Mouse (Mus musculus): ENCODE measurements around the gene Chrne. TPM values are rescaled to one million over a fixed set of nuclear protein-coding genes. Genes with fewer than 3 reads are reported as not detected.
A peak's percentile ranks its signal among the peaks of the same experiment; 100 is the strongest.

The Chrne gene
- polyA plus RNA-seq (2014; fragmentation: Nextera tagmentation; extraction: Ambion mirVana) = 0.51 and 0.58 TPM in 2 replicates

- ATAC-seq (ENCODE audit: low read depth) = no peak
- 40% methylated on average over 1 of the region's 1 CpGs for WGBS
Observed at GRCm38 (mm10) chr11:70619101-70619500, at the start of gene Chrne. Chrne (minus strand) TSS chr11:70619216.

GRCm38 (mm10) chr11:70668335-70668770, 49.3 kb upstream of the Chrne start:
- Histone ChIP-seq H3K4me2 (ENCODE audit: low read depth, low read length) (peak overlapping the region; percentile 70), H3K4me3 (ENCODE audit: low read depth, low read length) (peak overlapping the region; percentile 62), H3K27ac (replicated peaks; ENCODE audit: low read depth, low read length) (peak overlapping the region; percentile 77), H3K27me3 (replicated peaks; ENCODE audit: control insufficient read depth, insufficient read depth, low read length) (no peaks in the 10 kb centered on the region), H3K9me3 (ENCODE audit: control insufficient read depth, low read length) (no peaks in the 10 kb centered on the region), H3K4me1 (ENCODE audit: control insufficient read depth, insufficient read depth, low read length) (peaks cover 10% of the 10 kb centered on the region), H3K36me3 (ENCODE audit: control insufficient read depth, insufficient read depth, low read length) (peaks cover 32% of the 10 kb centered on the region), H3K9ac (ENCODE audit: low read depth, low read length) (peak overlapping the region; percentile 65)
- no peak for DNase-seq (ENCODE audit: low spot score)
- peak; percentile 59 for ATAC-seq (ENCODE audit: low read depth)
- 1% methylated on average over 15 of the region's 15 CpGs for WGBS

More at GRCm38 (mm10) chr11:70619101-70619500, at the start of gene Chrne:
- Histone ChIP-seq H3K4me1 (ENCODE audit: control insufficient read depth, insufficient read depth, low read length) (peaks cover 12% of the 10 kb centered on the region), H3K9ac (ENCODE audit: low read depth, low read length) (no peak within 1 kb of the TSS), H3K4me3 (ENCODE audit: low read depth, low read length) (no peak within 1 kb of the TSS), H3K9me3 (ENCODE audit: control insufficient read depth, low read length) (no peaks in the 10 kb centered on the region), H3K27ac (replicated peaks; ENCODE audit: low read depth, low read length) (no peak within 1 kb of the TSS), H3K27me3 (replicated peaks; ENCODE audit: control insufficient read depth, insufficient read depth, low read length) (no peaks in the 10 kb centered on the region), H3K36me3 (ENCODE audit: control insufficient read depth, insufficient read depth, low read length) (no peaks in the 10 kb centered on the region), H3K4me2 (ENCODE audit: low read depth, low read length) (no peak within 1 kb of the TSS)
- DNase-seq (ENCODE audit: low spot score) = no peak

- Histone ChIP-seq H3K27ac (replicated peaks; ENCODE audit: low read depth, low read length) (peak overlapping the region; percentile 77), H3K4me1 (ENCODE audit: control insufficient read depth, insufficient read depth, low read length) (peaks cover 10% of the 10 kb centered on the region), H3K36me3 (ENCODE audit: control insufficient read depth, insufficient read depth, low read length) (peaks cover 40% of the 10 kb centered on the region), H3K4me2 (ENCODE audit: low read depth, low read length) (peak overlapping the region; percentile 70), H3K9ac (ENCODE audit: low read depth, low read length) (peak overlapping the region; percentile 65), H3K9me3 (ENCODE audit: control insufficient read depth, low read length) (no peaks in the 10 kb centered on the region), H3K27me3 (replicated peaks; ENCODE audit: control insufficient read depth, insufficient read depth, low read length) (no peaks in the 10 kb centered on the region), H3K4me3 (ENCODE audit: low read depth, low read length) (peak overlapping the region; percentile 62)
- DNase-seq (ENCODE audit: low spot score) (no peak), ATAC-seq (ENCODE audit: low read depth) (no peak)
- 48% methylated on average over 14 of the region's 14 CpGs for WGBS
Observed at GRCm38 (mm10) chr11:70667271-70668150, 48.5 kb upstream of the Chrne start.

DNA sequence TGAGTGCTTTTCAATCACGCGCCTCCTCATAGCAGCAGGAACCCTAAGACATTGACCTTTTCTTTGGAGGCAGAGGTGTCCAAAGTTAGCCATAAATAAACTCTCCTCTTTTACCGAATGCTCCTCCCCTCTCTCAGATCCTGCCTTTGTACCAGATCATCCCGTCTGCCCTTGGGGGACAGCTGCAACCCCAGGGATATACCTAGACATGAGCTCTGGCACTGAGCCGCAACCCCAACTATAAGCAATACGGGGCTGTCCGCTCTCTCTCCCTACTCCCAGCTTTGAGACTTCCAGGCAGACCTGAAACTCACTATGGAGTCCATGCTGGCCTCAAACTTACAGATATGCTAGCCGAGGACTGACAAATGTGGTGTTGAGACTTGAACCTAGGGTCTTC, 47.7 kb upstream of the Chrne start:
- Histone ChIP-seq H3K4me2 (ENCODE audit: low read depth, low read length) (no peak overlapping the region), H3K27ac (replicated peaks; ENCODE audit: low read depth, low read length) (no peak overlapping the region), H3K4me1 (ENCODE audit: control insufficient read depth, insufficient read depth, low read length) (peaks cover 10% of the 10 kb centered on the region), H3K27me3 (replicated peaks; ENCODE audit: control insufficient read depth, insufficient read depth, low read length) (no peaks in the 10 kb centered on the region), H3K36me3 (ENCODE audit: control insufficient read depth, insufficient read depth, low read length) (peaks cover 48% of the 10 kb centered on the region), H3K4me3 (ENCODE audit: low read depth, low read length) (no peak overlapping the region), H3K9me3 (ENCODE audit: control insufficient read depth, low read length) (no peaks in the 10 kb centered on the region), H3K9ac (ENCODE audit: low read depth, low read length) (no peak overlapping the region)
- ATAC-seq (ENCODE audit: low read depth) (no peak), DNase-seq (ENCODE audit: low spot score) (no peak)
- WGBS = 95% methylated on average over 8 of the region's 8 CpGs

- Histone ChIP-seq H3K4me1 (ENCODE audit: control insufficient read depth, insufficient read depth, low read length) (peaks cover 6% of the 10 kb centered on the region), H3K27ac (replicated peaks; ENCODE audit: low read depth, low read length) (no peak overlapping the region), H3K9me3 (ENCODE audit: control insufficient read depth, low read length) (no peaks in the 10 kb centered on the region), H3K27me3 (replicated peaks; ENCODE audit: control insufficient read depth, insufficient read depth, low read length) (no peaks in the 10 kb centered on the region), H3K4me2 (ENCODE audit: low read depth, low read length) (no peak overlapping the region), H3K9ac (ENCODE audit: low read depth, low read length) (no peak overlapping the region), H3K36me3 (ENCODE audit: control insufficient read depth, insufficient read depth, low read length) (peaks cover 57% of the 10 kb centered on the region), H3K4me3 (ENCODE audit: low read depth, low read length) (no peak overlapping the region)
- ATAC-seq (ENCODE audit: low read depth) (no peak), DNase-seq (ENCODE audit: low spot score) (no peak)
- 92% methylated on average over 9 of the region's 9 CpGs for WGBS
Observed at GRCm38 (mm10) chr11:70664741-70665140, 45.7 kb upstream of the Chrne start.

- peaks cover 7% of the 10 kb centered on the region for H3K4me1 ChIP-seq (ENCODE audit: control insufficient read depth, insufficient read depth, low read length)
- no peak for DNase-seq (ENCODE audit: low spot score)
- 96% methylated on average over 5 of the region's 6 CpGs for WGBS
- H3K9me3 ChIP-seq (ENCODE audit: control insufficient read depth, low read length) = no peaks in the 10 kb centered on the region
- H3K27ac ChIP-seq (replicated peaks; ENCODE audit: low read depth, low read length) = no peak overlapping the region
- no peak overlapping the region for H3K4me2 ChIP-seq (ENCODE audit: low read depth, low read length)
- H3K36me3 ChIP-seq (ENCODE audit: control insufficient read depth, insufficient read depth, low read length) = peaks cover 63% of the 10 kb centered on the region
- H3K27me3 ChIP-seq (replicated peaks; ENCODE audit: control insufficient read depth, insufficient read depth, low read length) = no peaks in the 10 kb centered on the region
- no peak overlapping the region for H3K4me3 ChIP-seq (ENCODE audit: low read depth, low read length)
- H3K9ac ChIP-seq (ENCODE audit: low read depth, low read length) = no peak overlapping the region
- no peak for ATAC-seq (ENCODE audit: low read depth)
Observed at GRCm38 (mm10) chr11:70663957-70664356, 44.9 kb upstream of the Chrne start.

DNA sequence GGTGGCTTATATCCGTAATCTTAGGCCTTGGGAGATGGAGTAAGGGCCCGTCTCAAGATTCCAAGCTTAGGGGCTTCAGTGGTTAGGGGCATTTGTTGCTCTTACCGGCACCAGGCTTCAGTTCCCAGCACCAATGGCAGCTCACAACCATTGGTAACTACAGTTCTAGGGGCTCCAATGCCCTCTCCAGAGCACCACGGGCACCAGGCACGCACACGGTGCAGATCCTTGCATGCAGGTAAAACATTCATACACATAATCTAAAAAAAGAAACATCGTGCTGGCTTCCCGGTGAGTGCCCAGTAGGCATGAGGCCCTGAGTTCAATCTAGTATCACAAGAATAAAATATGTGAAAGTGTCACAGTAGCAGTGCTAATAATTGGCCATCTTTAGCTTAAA, 44.1 kb upstream of the Chrne start:
- Histone ChIP-seq H3K27me3 (replicated peaks; ENCODE audit: control insufficient read depth, insufficient read depth, low read length) (no peaks in the 10 kb centered on the region), H3K9ac (ENCODE audit: low read depth, low read length) (no peak overlapping the region), H3K4me1 (ENCODE audit: control insufficient read depth, insufficient read depth, low read length) (peaks cover 14% of the 10 kb centered on the region), H3K9me3 (ENCODE audit: control insufficient read depth, low read length) (no peaks in the 10 kb centered on the region), H3K4me2 (ENCODE audit: low read depth, low read length) (no peak overlapping the region), H3K36me3 (ENCODE audit: control insufficient read depth, insufficient read depth, low read length) (peaks cover 63% of the 10 kb centered on the region), H3K4me3 (ENCODE audit: low read depth, low read length) (no peak overlapping the region), H3K27ac (replicated peaks; ENCODE audit: low read depth, low read length) (no peak overlapping the region)
- 90% methylated on average over 8 of the region's 8 CpGs for WGBS
- ATAC-seq (ENCODE audit: low read depth) (no peak), DNase-seq (ENCODE audit: low spot score) (no peak)

DNA sequence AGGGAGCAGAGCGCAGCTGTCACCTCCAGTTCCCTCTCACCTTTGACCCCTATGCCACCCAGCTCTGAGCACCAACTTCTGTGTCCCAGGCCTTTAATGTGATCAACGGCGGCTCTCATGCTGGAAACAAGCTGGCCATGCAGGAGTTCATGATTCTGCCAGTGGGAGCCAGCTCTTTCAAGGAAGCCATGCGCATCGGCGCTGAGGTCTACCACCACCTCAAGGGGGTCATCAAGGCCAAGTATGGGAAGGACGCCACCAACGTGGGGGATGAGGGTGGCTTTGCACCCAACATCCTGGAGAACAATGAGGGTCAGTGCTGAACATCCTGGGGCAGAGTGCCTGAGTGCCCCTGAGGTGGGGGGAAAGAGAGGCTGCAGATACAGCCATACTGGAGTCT, 41.6 kb upstream of the Chrne start:
- ATAC-seq (ENCODE audit: low read depth) (no peak), DNase-seq (ENCODE audit: low spot score) (no peak)
- H3K27me3 ChIP-seq (replicated peaks; ENCODE audit: control insufficient read depth, insufficient read depth, low read length) = no peaks in the 10 kb centered on the region
- H3K9ac ChIP-seq (ENCODE audit: low read depth, low read length) = no peak overlapping the region
- no peak overlapping the region for H3K4me3 ChIP-seq (ENCODE audit: low read depth, low read length)
- no peak overlapping the region for H3K4me2 ChIP-seq (ENCODE audit: low read depth, low read length)
- peaks cover 52% of the 10 kb centered on the region for H3K36me3 ChIP-seq (ENCODE audit: control insufficient read depth, insufficient read depth, low read length)
- peaks cover 29% of the 10 kb centered on the region for H3K4me1 ChIP-seq (ENCODE audit: control insufficient read depth, insufficient read depth, low read length)
- H3K9me3 ChIP-seq (ENCODE audit: control insufficient read depth, low read length) = no peaks in the 10 kb centered on the region
- H3K27ac ChIP-seq (replicated peaks; ENCODE audit: low read depth, low read length) = no peak overlapping the region
- WGBS = 88% methylated on average over 8 of the region's 8 CpGs
